Mouse (Mus musculus): ENCODE measurements around the gene Mymk. TPM values are rescaled to one million over a fixed set of nuclear protein-coding genes. Genes with fewer than 3 reads are reported as not detected.

Mymk gene
- polyA plus RNA-seq (2016; fragmentation: Nextera tagmentation; extraction: Ambion mirVana) = 2.6 and 5.2 TPM in 2 replicates

DNA sequence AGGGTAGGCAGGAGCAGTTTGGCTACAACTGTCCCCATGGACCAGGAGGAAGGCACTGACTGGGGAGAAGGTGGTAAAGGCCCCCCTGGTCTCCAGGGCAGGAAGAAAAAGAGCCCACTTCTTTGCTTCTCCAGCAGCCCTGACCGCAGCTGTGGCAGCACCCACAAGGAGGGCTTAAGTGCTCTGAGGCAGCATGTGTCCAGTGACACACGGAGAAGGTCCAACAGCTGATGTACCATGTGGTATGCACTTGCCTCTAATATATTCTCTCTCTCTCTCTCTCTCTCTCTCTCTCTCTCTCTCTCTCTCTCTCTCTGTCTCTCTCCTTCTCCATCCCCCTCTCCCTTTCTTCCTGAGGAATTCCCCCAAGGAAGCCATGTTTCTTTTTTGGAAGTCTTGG is at the start of gene Mymk:
Gene Mymk, minus strand, starts transcription at position 202 of the 400 bp plus-strand sequence.
- Histone ChIP-seq H3K27ac (no peak within 1 kb of the TSS; the same call in 1 of the 2 replicates), H3K27me3 (peaks cover 6% of the 10 kb centered on the region; the same call in 1 of the 2 replicates), H3K4me3 (no peak within 1 kb of the TSS), H3K9ac (no peak within 1 kb of the TSS), H3K4me2 (replicated peaks) (no peak within 1 kb of the TSS), H3K9me3 (replicated peaks) (no peaks in the 10 kb centered on the region), H3K36me3 (no peaks in the 10 kb centered on the region), H3K4me1 (peaks cover 29% of the 10 kb centered on the region)
- 71% methylated on average over 2 of the region's 2 CpGs for WGBS
- ATAC-seq (ENCODE audit: low FRiP score) = no peak

DNA sequence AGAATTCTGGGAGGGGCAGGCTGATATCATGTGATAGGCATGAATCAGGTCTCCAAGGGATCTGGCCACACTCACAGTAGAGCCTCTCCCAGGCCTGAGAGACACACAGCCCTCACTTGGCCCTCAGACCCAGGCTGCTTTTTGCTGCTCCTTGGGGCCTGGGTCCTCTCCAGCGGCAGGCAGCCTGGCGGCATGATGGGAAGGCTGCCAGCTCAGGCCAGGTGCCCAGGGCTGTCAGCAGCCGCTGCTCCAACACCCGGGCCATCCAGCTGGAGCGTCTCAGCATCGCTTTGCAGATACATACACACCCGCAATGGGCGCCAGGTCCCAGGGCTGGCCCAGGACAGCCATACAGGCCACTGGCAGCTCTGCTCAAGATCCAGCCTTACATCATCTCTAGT is 48.3 kb upstream of the Mymk start:
- Histone ChIP-seq H3K4me2 (replicated peaks) (no peak overlapping the region), H3K9me3 (replicated peaks) (no peaks in the 10 kb centered on the region), H3K27me3 (0 out of 2 replicates have a peak, but pooled peaks cover 8% of the 10 kb centered on the region), H3K4me3 (no peak overlapping the region), H3K36me3 (no peaks in the 10 kb centered on the region), H3K9ac (no peak overlapping the region), H3K4me1 (peaks cover 25% of the 10 kb centered on the region), H3K27ac (no peak overlapping the region)
- WGBS = 71% methylated on average over 8 of the region's 8 CpGs
- no peak for ATAC-seq (ENCODE audit: low FRiP score)

DNA sequence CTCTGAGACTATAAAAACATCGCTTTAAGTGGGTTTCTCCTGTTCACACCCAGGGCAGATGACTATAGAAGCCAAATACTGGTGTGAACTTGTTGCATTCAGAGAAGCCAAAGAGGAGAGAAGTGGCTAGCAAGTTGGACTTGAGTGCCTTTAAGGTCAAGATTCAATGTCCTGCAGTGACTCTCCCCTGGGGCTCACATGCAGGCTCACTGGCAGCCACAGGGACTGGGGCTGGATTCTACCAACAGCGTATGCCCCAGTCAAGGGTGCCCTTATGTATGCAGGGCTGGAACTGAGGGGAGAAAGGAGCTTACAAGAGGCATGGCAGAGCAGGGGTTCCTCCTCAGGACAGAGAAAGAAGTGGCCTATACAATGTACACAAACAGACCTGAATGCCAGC is 47.8 kb upstream of the Mymk start:
- H3K4me3 ChIP-seq = no peak overlapping the region
- no peak for ATAC-seq (ENCODE audit: low FRiP score)
- H3K27me3 ChIP-seq = 0 out of 2 replicates have a peak, but pooled peaks cover 6% of the 10 kb centered on the region
- H3K4me1 ChIP-seq = peaks cover 25% of the 10 kb centered on the region
- WGBS = 82% methylated on average over 2 of the region's 2 CpGs
- H3K36me3 ChIP-seq = no peaks in the 10 kb centered on the region
- no peaks in the 10 kb centered on the region for H3K9me3 ChIP-seq (replicated peaks)
- no peak overlapping the region for H3K27ac ChIP-seq
- no peak overlapping the region for H3K9ac ChIP-seq
- no peak overlapping the region for H3K4me2 ChIP-seq (replicated peaks)

DNA sequence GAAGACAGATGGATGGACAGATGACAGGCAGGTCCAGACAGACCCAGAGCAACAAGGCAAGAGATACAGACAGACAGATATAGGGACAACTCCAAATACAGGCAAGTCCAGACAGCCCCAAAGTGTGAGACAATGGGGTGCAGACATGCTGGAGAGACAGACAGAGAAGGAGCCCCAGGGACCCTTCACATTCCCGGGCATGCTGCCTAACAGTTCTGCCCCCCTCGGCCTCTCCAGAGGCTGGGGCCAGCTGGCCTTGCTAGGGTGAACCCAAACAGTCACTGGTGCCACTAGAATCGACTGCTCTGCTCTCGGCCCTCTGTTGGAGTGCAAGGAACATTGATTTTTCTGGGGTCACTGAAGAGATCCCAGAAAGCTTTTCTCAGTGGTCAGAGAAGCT is 46.5 kb upstream of the Mymk start:
- no peak for ATAC-seq (ENCODE audit: low FRiP score)
- Histone ChIP-seq H3K36me3 (no peaks in the 10 kb centered on the region), H3K9me3 (replicated peaks) (no peaks in the 10 kb centered on the region), H3K27me3 (peaks cover 3% of the 10 kb centered on the region; the same call in 1 of the 2 replicates), H3K27ac (no peak overlapping the region), H3K4me1 (peaks cover 25% of the 10 kb centered on the region), H3K4me3 (no peak overlapping the region), H3K9ac (no peak overlapping the region), H3K4me2 (replicated peaks) (no peak overlapping the region)
- WGBS = 69% methylated on average over 4 of the region's 4 CpGs

DNA sequence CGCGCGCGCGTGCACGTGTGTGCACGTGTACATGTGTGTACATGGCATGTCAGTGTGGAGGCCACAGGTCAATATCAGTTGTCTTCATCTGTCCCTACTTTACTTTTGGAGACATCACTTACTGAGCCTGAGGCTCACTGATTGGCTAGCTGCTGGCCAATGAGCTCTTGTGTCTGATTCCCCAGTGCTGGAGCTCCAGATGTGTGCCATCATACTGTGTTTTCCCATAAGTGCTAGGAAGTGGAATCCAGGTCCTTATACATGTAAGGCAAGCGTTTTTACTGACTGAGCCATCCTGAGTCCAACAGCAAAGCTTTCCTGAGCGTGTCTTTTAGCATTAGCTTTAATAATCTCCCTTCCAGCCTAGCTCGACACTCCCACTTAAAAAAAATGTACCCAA is 42.2 kb upstream of the Mymk start:
- H3K36me3 ChIP-seq = no peaks in the 10 kb centered on the region
- ATAC-seq (ENCODE audit: low FRiP score) = no peak

DNA sequence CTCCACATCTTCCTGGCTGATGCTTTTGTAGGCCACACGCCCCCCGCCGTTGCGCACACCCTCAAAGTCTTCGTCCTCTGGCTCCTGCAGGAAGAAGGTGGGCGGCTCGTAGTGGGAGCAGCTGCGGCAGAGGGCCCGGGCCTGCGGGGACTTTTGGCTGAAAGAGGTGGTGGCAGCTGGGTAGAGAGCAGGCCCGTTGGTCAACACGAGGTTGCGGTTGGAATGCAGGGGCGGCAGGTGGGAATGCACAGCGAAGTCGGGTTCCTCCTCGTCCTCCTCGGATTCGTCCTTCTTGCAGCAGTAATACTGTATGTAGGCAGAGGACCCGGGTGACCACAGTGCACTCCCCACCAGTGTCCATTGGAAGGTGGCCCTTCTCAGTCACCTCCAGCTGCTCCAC is 40.6 kb upstream of the Mymk start:
- Histone ChIP-seq H3K9ac (no peak overlapping the region), H3K27me3 (peaks cover 18% of the 10 kb centered on the region), H3K36me3 (no peaks in the 10 kb centered on the region), H3K9me3 (replicated peaks) (no peaks in the 10 kb centered on the region), H3K4me2 (replicated peaks) (no peak overlapping the region), H3K27ac (no peak overlapping the region), H3K4me3 (no peak overlapping the region), H3K4me1 (peaks cover 3% of the 10 kb centered on the region)
- 71% methylated on average over 20 of the region's 20 CpGs for WGBS
- no peak for ATAC-seq (ENCODE audit: low FRiP score)

More for the DNA sequence above, 42.2 kb upstream of the Mymk start:
- peaks cover 17% of the 10 kb centered on the region for H3K27me3 ChIP-seq
- no peak overlapping the region for H3K4me2 ChIP-seq (replicated peaks)
- no peaks in the 10 kb centered on the region; the same call in 1 of the 2 replicates for H3K4me1 ChIP-seq
- no peak overlapping the region for H3K27ac ChIP-seq
- WGBS = 92% methylated on average over 10 of the region's 10 CpGs
- H3K4me3 ChIP-seq = no peak overlapping the region
- H3K9ac ChIP-seq = no peak overlapping the region
- no peaks in the 10 kb centered on the region for H3K9me3 ChIP-seq (replicated peaks)

DNA sequence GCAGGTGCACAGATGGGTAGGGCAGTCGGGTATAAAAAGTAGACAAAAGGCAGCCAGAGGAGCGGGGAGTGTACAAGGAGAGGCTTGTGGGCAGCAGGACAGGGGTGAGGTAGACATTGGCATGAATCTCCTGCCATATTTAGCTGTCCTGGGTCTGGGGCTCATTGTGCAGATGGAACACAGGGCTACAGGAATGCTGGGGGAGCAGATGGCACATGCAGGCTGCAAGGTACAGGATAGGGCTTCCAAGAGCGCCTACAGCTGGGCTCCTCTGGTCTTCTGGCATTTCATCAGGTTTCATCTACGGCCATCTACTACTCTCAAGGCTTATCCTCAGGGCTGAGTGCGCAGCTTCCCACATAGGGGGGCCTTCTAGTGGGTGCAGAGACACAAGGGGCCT is 37.1 kb upstream of the Mymk start:
- Histone ChIP-seq H3K27me3 (peaks cover 18% of the 10 kb centered on the region), H3K36me3 (no peaks in the 10 kb centered on the region), H3K9ac (no peak overlapping the region), H3K4me3 (no peak overlapping the region), H3K4me1 (peaks cover 12% of the 10 kb centered on the region), H3K4me2 (replicated peaks) (no peak overlapping the region), H3K9me3 (replicated peaks) (no peaks in the 10 kb centered on the region), H3K27ac (no peak overlapping the region)
- ATAC-seq (ENCODE audit: low FRiP score) = no peak
- 85% methylated on average over 5 of the region's 5 CpGs for WGBS

DNA sequence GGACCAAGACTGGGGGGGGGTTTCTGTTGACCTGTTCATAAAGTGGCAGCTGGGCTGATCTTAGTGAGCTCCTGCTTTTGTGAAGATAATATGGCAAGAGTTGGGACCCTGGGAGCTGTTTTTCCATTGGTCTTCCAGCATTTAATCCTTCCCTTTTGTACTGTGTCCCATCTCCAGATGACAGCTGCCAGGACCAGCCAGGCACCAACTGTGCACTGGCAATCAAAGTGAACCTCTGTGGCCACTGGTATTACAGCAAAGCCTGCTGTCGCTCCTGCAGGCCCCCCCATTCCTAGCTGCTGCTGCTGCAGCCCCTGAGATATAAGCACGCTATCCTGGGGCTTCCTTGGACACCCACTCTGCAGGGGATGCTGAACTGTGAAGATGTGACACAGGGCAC is 36.2 kb upstream of the Mymk start:
- Histone ChIP-seq H3K4me1 (peaks cover 16% of the 10 kb centered on the region), H3K9me3 (replicated peaks) (no peaks in the 10 kb centered on the region), H3K4me2 (replicated peaks) (no peak overlapping the region), H3K27ac (no peak overlapping the region), H3K27me3 (peaks cover 15% of the 10 kb centered on the region), H3K9ac (no peak overlapping the region), H3K36me3 (no peaks in the 10 kb centered on the region), H3K4me3 (no peak overlapping the region)
- WGBS = 72% methylated on average over 2 of the region's 2 CpGs
- no peak for ATAC-seq (ENCODE audit: low FRiP score)

DNA sequence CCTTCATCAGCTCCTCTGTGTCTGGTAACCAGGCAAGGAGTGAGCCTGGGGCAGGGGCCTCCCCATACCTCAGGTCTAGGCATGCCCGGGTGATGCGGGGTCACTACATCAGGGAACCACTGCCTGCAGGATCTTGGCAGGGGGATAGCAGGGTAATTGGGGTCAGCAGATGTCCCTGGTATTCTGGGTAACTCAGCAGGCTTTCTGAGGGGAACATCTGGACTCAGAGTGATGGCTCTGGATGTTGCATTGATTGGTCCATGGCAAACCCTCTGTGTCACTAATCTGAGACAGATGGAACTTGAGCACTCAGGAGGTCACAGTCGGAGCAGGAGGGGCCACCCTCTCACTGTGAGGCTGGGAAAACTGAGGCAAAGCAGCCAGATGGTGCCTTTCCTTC is 34.8 kb upstream of the Mymk start:
- Histone ChIP-seq H3K27ac (no peak overlapping the region), H3K4me3 (no peak overlapping the region), H3K9ac (no peak overlapping the region), H3K4me2 (replicated peaks) (no peak overlapping the region), H3K27me3 (peaks cover 9% of the 10 kb centered on the region), H3K4me1 (peaks cover 16% of the 10 kb centered on the region), H3K9me3 (replicated peaks) (no peaks in the 10 kb centered on the region), H3K36me3 (no peaks in the 10 kb centered on the region)
- WGBS = 59% methylated on average over 3 of the region's 3 CpGs
- no peak for ATAC-seq (ENCODE audit: low FRiP score)

DNA sequence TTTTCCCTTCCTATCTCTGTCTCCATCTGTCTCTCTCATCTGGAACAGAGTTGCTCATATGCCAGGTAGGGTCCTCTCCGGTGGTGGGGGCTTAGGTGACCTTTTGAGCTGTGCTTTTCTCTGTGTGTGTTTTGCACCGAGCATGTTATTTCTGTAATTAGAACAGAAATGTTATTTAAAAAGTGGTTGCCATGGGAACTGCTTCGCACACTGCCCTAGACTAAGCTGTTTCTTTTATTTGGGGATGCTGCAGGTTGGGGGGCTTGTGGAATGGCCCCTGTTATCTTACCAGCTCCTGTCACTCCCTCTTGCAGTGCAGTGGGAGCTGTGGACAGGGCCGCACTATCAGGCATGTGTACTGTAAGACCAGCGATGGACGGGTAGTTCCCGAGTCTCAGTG is 31.6 kb upstream of the Mymk start:
- ATAC-seq (ENCODE audit: low FRiP score) = no peak
- no peak overlapping the region for H3K9ac ChIP-seq
- WGBS = 72% methylated on average over 7 of the region's 7 CpGs
- no peaks in the 10 kb centered on the region for H3K9me3 ChIP-seq (replicated peaks)
- H3K27me3 ChIP-seq = 0 out of 2 replicates have a peak, but pooled peaks cover 3% of the 10 kb centered on the region
- H3K4me3 ChIP-seq = no peak overlapping the region
- H3K36me3 ChIP-seq = no peaks in the 10 kb centered on the region
- H3K4me1 ChIP-seq = peaks cover 16% of the 10 kb centered on the region
- H3K27ac ChIP-seq = no peak overlapping the region
- H3K4me2 ChIP-seq (replicated peaks) = no peak overlapping the region

DNA sequence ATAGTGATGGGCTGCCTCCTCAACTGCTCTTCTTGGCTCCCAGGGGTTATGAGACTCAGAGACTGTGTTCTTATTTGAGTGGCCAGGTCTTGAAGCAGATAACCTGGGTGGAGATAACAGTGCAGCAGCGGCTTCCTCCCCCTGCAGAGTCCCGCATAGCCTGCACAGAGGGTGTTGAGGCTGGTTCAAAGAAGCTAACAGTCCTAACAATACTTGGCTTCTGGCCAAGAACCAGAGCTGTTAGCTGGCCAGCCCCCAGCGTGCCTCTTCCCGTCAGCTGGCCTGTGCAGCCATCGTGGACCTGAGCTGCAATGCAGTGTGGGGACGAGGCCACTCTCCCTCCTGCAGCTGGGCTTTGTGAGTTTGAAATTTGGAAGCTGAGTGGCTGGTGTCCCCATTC is 25.8 kb upstream of the Mymk start:
- Histone ChIP-seq H3K36me3 (no peaks in the 10 kb centered on the region), H3K27me3 (no peaks in the 10 kb centered on the region), H3K27ac (0 out of 2 replicates have a peak overlapping the region, but pooled peaks have one; percentile 58), H3K9ac (no peak overlapping the region), H3K4me1 (peaks cover 23% of the 10 kb centered on the region), H3K4me2 (replicated peaks) (no peak overlapping the region), H3K4me3 (no peak overlapping the region), H3K9me3 (replicated peaks) (no peaks in the 10 kb centered on the region)
- 21% methylated on average over 6 of the region's 6 CpGs for WGBS
- ATAC-seq (ENCODE audit: low FRiP score) = peak; percentile 78

DNA sequence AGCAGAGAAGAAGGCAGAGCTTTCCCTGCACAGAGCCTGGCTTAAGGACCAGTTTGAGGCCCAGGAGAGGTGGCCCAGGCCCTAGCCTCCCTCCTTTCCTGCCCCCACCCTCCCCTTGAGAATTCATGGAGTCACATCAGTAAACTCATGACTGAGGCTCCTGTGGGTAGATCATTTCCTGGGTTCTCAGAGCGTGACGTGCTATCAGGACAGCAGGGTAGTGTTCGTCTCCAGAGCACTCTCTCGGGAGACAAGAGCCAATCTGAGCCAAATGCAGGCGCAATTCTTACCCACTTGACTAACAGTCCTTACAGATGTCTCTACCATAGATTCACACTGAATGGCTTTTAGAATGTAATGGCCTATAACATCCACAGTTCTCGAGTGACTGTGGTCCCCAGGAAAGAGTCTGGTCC is 25.3 kb upstream of the Mymk start:
- H3K27ac ChIP-seq = 0 out of 2 replicates have a peak overlapping the region, but pooled peaks have one; percentile 58
- peak; percentile 50 for ATAC-seq (ENCODE audit: low FRiP score)
- WGBS = 56% methylated on average over 6 of the region's 6 CpGs
- H3K4me2 ChIP-seq (replicated peaks) = no peak overlapping the region
- H3K36me3 ChIP-seq = no peaks in the 10 kb centered on the region
- H3K9ac ChIP-seq = no peak overlapping the region
- H3K4me1 ChIP-seq = peaks cover 23% of the 10 kb centered on the region
- H3K27me3 ChIP-seq = no peaks in the 10 kb centered on the region
- H3K4me3 ChIP-seq = no peak overlapping the region
- H3K9me3 ChIP-seq (replicated peaks) = no peaks in the 10 kb centered on the region

DNA sequence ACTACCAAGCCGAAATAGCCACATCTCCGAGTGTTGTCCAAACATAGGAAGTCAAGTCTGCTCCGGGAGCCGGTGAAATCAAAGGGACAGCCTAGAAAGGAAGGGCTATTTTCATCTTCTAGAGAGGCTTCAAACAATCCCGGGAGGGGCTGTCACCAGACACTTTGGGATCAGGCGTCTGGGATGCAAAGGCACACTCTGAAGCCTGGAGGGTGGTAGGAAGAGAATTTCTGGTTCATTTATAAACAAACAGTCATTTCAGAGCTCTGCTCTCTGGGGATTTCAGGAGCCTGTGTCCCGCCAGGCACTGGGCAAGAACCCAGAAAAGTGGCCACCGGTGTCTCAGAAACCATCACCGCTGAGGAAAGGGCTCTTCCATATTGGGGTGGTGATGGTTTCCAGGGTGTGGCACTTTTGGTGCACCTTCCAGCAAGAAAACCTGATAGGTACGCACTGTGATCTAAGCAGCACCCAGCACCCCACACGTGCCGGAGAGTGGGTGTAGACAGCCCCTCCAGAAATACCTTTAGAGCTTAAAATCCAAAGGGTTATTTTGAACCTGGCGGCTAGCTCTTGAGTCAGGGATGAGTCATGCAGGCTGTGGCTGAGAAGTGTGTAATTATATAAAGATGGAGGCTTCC is 24.5 kb upstream of the Mymk start:
- Histone ChIP-seq H3K4me3 (no peak overlapping the region), H3K36me3 (no peaks in the 10 kb centered on the region), H3K27me3 (no peaks in the 10 kb centered on the region), H3K9me3 (replicated peaks) (no peaks in the 10 kb centered on the region), H3K9ac (no peak overlapping the region), H3K4me1 (peaks cover 23% of the 10 kb centered on the region), H3K4me2 (replicated peaks) (no peak overlapping the region), H3K27ac (no peak overlapping the region)
- no peak for ATAC-seq (ENCODE audit: low FRiP score)
- 69% methylated on average over 13 of the region's 13 CpGs for WGBS

Data from hindbrain, embryonic 12.5 days (tissue).